Mouse (Mus musculus): ENCODE measurements around the gene Cort. TPM values are rescaled to one million over a fixed set of nuclear protein-coding genes. Genes with fewer than 3 reads are reported as not detected.
A peak's percentile ranks its signal among the peaks of the same experiment; 100 is the strongest.
"Not testable (repeated sequence)": the region's sequence is repeated elsewhere in the genome, so short reads cannot be mapped to it uniquely, and the experiment has no call there.

The Cort gene
- total RNA-seq (2021): 10 to 100 TPM; 12.1 to 14.8 TPM

GRCm38 (mm10) chr4:149126663-149127062, at the start of gene Cort:
Cort (minus strand) TSS chr4:149126763.
- no peak for DNase-seq (ENCODE audit: low spot score in 2 of 2)
- intact Hi-C loops (cut with DNase I): no loop called here

GRCm38 (mm10) chr4:149173661-149174060, 47.1 kb upstream of the Cort start:
- intact Hi-C loops (cut with DNase I): no loop called here
- no peak for DNase-seq (ENCODE audit: low spot score in 2 of 2)

- no peak for DNase-seq (ENCODE audit: low spot score in 2 of 2)
- intact Hi-C loops (cut with DNase I): no loop called here
Measured at GRCm38 (mm10) chr4:149172666-149173065, 46.1 kb upstream of the Cort start.

- intact Hi-C loops (cut with DNase I): no loop called here
- no peak for DNase-seq (ENCODE audit: low spot score in 2 of 2)
Measured at GRCm38 (mm10) chr4:149172083-149172482, 45.5 kb upstream of the Cort start.

- no peak for DNase-seq (ENCODE audit: low spot score in 2 of 2)
- intact Hi-C loops (cut with DNase I): no loop called here
Measured at GRCm38 (mm10) chr4:149171581-149171981, 45.0 kb upstream of the Cort start.

GRCm38 (mm10) chr4:149170394-149170931, 43.9 kb upstream of the Cort start:
- intact Hi-C loops (cut with DNase I): no loop called here
- DNase-seq (ENCODE audit: low spot score in 2 of 2): no peak

GRCm38 (mm10) chr4:149169926-149170325, 43.4 kb upstream of the Cort start:
- DNase-seq (ENCODE audit: low spot score in 2 of 2); intact Hi-C loops (cut with DNase I): not testable (repeated sequence)

GRCm38 (mm10) chr4:149168016-149168415, 41.5 kb upstream of the Cort start:
- intact Hi-C loops (cut with DNase I): no loop called here
- DNase-seq (ENCODE audit: low spot score in 2 of 2): no peak

GRCm38 (mm10) chr4:149166957-149167611, 40.5 kb upstream of the Cort start:
- intact Hi-C loops (cut with DNase I): no loop called here
- peak in 1 of 2 experiments; percentile 23 for DNase-seq (ENCODE audit: low spot score in 2 of 2)

GRCm38 (mm10) chr4:149166215-149166946, 39.8 kb upstream of the Cort start, which contains the start of gene Pgd:
Pgd (minus strand) TSS chr4:149166771.
- peak; percentile 95 to 96 for DNase-seq (ENCODE audit: low spot score in 2 of 2)
- intact Hi-C loops (cut with DNase I): no loop called here

- intact Hi-C loops (cut with DNase I): no loop called here
- DNase-seq (ENCODE audit: low spot score in 2 of 2): no peak
Measured at GRCm38 (mm10) chr4:149164150-149164549, 37.6 kb upstream of the Cort start.

- intact Hi-C loops (cut with DNase I): no loop called here
- DNase-seq (ENCODE audit: low spot score in 2 of 2): no peak
Measured at GRCm38 (mm10) chr4:149163196-149163595, 36.6 kb upstream of the Cort start.

GRCm38 (mm10) chr4:149161166-149161565, 34.6 kb upstream of the Cort start:
- DNase-seq (ENCODE audit: low spot score in 2 of 2): no peak
- intact Hi-C loops (cut with DNase I): no loop called here

GRCm38 (mm10) chr4:149159891-149160290, 33.3 kb upstream of the Cort start:
- DNase-seq (ENCODE audit: low spot score in 2 of 2): no peak
- intact Hi-C loops (cut with DNase I): no loop called here

GRCm38 (mm10) chr4:149159203-149159602, 32.6 kb upstream of the Cort start:
- no peak for DNase-seq (ENCODE audit: low spot score in 2 of 2)

GRCm38 (mm10) chr4:149157415-149157973, 30.9 kb upstream of the Cort start:
- DNase-seq (ENCODE audit: low spot score in 2 of 2): no peak
- intact Hi-C loops (cut with DNase I): no loop called here

More at GRCm38 (mm10) chr4:149159203-149159602, 32.6 kb upstream of the Cort start:
- intact Hi-C loops (cut with DNase I): no loop called here

GRCm38 (mm10) chr4:149155711-149156110, 29.1 kb upstream of the Cort start:
- intact Hi-C loops (cut with DNase I): no loop called here
- no peak for DNase-seq (ENCODE audit: low spot score in 2 of 2)

GRCm38 (mm10) chr4:149154859-149155258, 28.3 kb upstream of the Cort start:
- intact Hi-C loops (cut with DNase I): no loop called here
- no peak for DNase-seq (ENCODE audit: low spot score in 2 of 2)

GRCm38 (mm10) chr4:149150721-149151120, 24.2 kb upstream of the Cort start:
- no peak for DNase-seq (ENCODE audit: low spot score in 2 of 2)
- intact Hi-C loops (cut with DNase I): no loop called here

- no peak for DNase-seq (ENCODE audit: low spot score in 2 of 2)
Measured at GRCm38 (mm10) chr4:149150256-149150655, 23.7 kb upstream of the Cort start.

More at GRCm38 (mm10) chr4:149150256-149150655, 23.7 kb upstream of the Cort start:
- intact Hi-C loops (cut with DNase I): no loop called here
